Mouse (Mus musculus) heart, embryonic 16.5 days (tissue): ENCODE results near the gene Tpgs1. TPM values are rescaled to one million over a fixed set of nuclear protein-coding genes. Genes with fewer than 3 reads are reported as not detected.

ENCODE experiments used
- ATAC-seq: fragments of 200-750 bp; cut with Nextera tagmentation; replicated peaks from 2 replicates; pipeline ENCODE4 v1.8.0; 2017; ENCODE audit warnings: moderate number of reproducible peaks; ENCODE audit not compliant: insufficient read depth, low FRiP score; ENCODE audit errors: extremely low read depth
- H3K27ac ChIP-seq: fragments of 300-500 bp; sonication (generic); 2 replicates; pipeline ENCODE4 v1.5.1; 2014; ENCODE audit warnings: mild to moderate bottlenecking, low read length, control low read depth, moderate library complexity
- H3K27me3 ChIP-seq: fragments of 300-500 bp; sonication (generic); 2 replicates; pipeline ENCODE4 v1.6.1; 2014; ENCODE audit warnings: low read length, mixed read lengths; ENCODE audit not compliant: control insufficient read depth, insufficient read depth
- H3K36me3 ChIP-seq: fragments of 300-500 bp; sonication (generic); 2 replicates; pipeline ENCODE4 v1.6.1; 2014; ENCODE audit not compliant: control insufficient read depth, insufficient read depth
- H3K4me1 ChIP-seq: fragments of 300-500 bp; sonication (generic); 2 replicates; pipeline ENCODE4 v1.6.1; 2014; ENCODE audit warnings: low read length, mixed read lengths; ENCODE audit not compliant: control insufficient read depth, insufficient read depth
- H3K4me2 ChIP-seq: fragments of 300-500 bp; sonication (generic); 2 replicates; pipeline ENCODE4 v1.6.1; 2014; ENCODE audit warnings: low read depth, mild to moderate bottlenecking, control low read depth, low read length
- H3K4me3 ChIP-seq: fragments of 300-500 bp; sonication (generic); 2 replicates; pipeline ENCODE4 v1.5.1; 2014; ENCODE audit warnings: mild to moderate bottlenecking, control low read depth, low read length
- H3K9ac ChIP-seq: fragments of 300-500 bp; sonication (generic); 2 replicates; pipeline ENCODE4 v1.6.1; 2014; ENCODE audit warnings: low read length, control low read depth
- H3K9me3 ChIP-seq: fragments of 300-500 bp; sonication (generic); replicated peaks from 2 replicates; pipeline ENCODE4 v1.6.1; 2016; ENCODE audit warnings: low read length; ENCODE audit not compliant: control insufficient read depth
- WGBS: fragments of 180-500 bp; shearing (Covaris S2); extraction: QIAGEN DNeasy Blood & Tissue Kit; methylation state at CpG from one replicate; pipeline ENCODE4 v1.1.7; 2014; 5-methylcytosine and 5-hydroxymethylcytosine counted together
- polyA plus RNA-seq: library from polyadenylated mRNA; unstranded; fragments of >200 nt; fragmentation: Nextera tagmentation; extraction: Ambion mirVana; gene quantifications from 2 replicates; pipeline ENCODE4 v1.2.1, GENCODE M21; 2015

The Tpgs1 gene
- polyA plus RNA-seq, 1 experiment from 2014 or later = 47.0 TPM

GRCm38 (mm10) chr10:79684770-79685600 is 15.8 kb downstream of the Tpgs1 start:
- WGBS = 93% methylated on average over 25 of the region's 25 CpGs
- no peak overlapping the region for H3K4me3 ChIP-seq
- H3K27ac ChIP-seq = peak overlapping the region; percentile 22; the same call in 1 of the 2 replicates
- no peak for ATAC-seq
- peaks cover 34% of the 10 kb centered on the region for H3K4me1 ChIP-seq
- H3K4me2 ChIP-seq = no peak overlapping the region
- H3K27me3 ChIP-seq = no peaks in the 10 kb centered on the region
- H3K36me3 ChIP-seq = peaks cover 42% of the 10 kb centered on the region
- no peaks in the 10 kb centered on the region for H3K9me3 ChIP-seq
- H3K9ac ChIP-seq = no peak overlapping the region

- WGBS = 61% methylated on average over 2 of the region's 2 CpGs
- Histone ChIP-seq H3K27ac (peak overlapping the region; percentile 83), H3K9me3 (no peaks in the 10 kb centered on the region), H3K9ac (no peak overlapping the region), H3K4me3 (no peak overlapping the region), H3K27me3 (no peaks in the 10 kb centered on the region), H3K4me2 (no peak overlapping the region), H3K36me3 (peaks cover 42% of the 10 kb centered on the region), H3K4me1 (peaks cover 31% of the 10 kb centered on the region)
- ATAC-seq = no peak
Measured at GRCm38 (mm10) chr10:79686219-79686618, 17.1 kb downstream of the Tpgs1 start.

GRCm38 (mm10) chr10:79686691-79687090 is 17.5 kb downstream of the Tpgs1 start:
- peak overlapping the region; percentile 30; the same call in 1 of the 2 replicates for H3K9ac ChIP-seq
- 45% methylated on average over 1 of the region's 1 CpGs for WGBS
- ATAC-seq = 0 out of 2 replicates have a peak, but pooled peaks have one; percentile 12
- H3K4me1 ChIP-seq = peaks cover 31% of the 10 kb centered on the region
- H3K27ac ChIP-seq = peak overlapping the region; percentile 83
- H3K9me3 ChIP-seq = no peaks in the 10 kb centered on the region
- peaks cover 42% of the 10 kb centered on the region for H3K36me3 ChIP-seq
- no peak overlapping the region for H3K4me3 ChIP-seq
- H3K4me2 ChIP-seq = peak overlapping the region; percentile 24; the same call in 1 of the 2 replicates
- no peaks in the 10 kb centered on the region for H3K27me3 ChIP-seq

GRCm38 (mm10) chr10:79687513-79687912 is 18.3 kb downstream of the Tpgs1 start:
- Histone ChIP-seq H3K36me3 (peaks cover 42% of the 10 kb centered on the region), H3K27ac (peak overlapping the region; percentile 83)
- ATAC-seq = no peak

GRCm38 (mm10) chr10:79688720-79689119 is 19.6 kb downstream of the Tpgs1 start, which contains the start of gene Gzmm:
TSS of gene Gzmm (plus strand) at chr10:79689020.
- Histone ChIP-seq H3K36me3 (peaks cover 42% of the 10 kb centered on the region), H3K4me2 (no peak within 1 kb of the TSS), H3K27ac (no peak within 1 kb of the TSS), H3K9ac (no peak within 1 kb of the TSS), H3K9me3 (no peaks in the 10 kb centered on the region; the same call in 1 of the 2 replicates), H3K4me3 (no peak within 1 kb of the TSS), H3K27me3 (no peaks in the 10 kb centered on the region), H3K4me1 (peaks cover 23% of the 10 kb centered on the region)
- 80% methylated on average over 4 of the region's 4 CpGs for WGBS
- no peak for ATAC-seq

More at GRCm38 (mm10) chr10:79687513-79687912, 18.3 kb downstream of the Tpgs1 start:
- 98% methylated on average over 6 of the region's 6 CpGs for WGBS
- no peaks in the 10 kb centered on the region; the same call in 1 of the 2 replicates for H3K9me3 ChIP-seq
- H3K4me1 ChIP-seq = peaks cover 31% of the 10 kb centered on the region
- H3K9ac ChIP-seq = no peak overlapping the region
- no peak overlapping the region for H3K4me3 ChIP-seq
- H3K27me3 ChIP-seq = no peaks in the 10 kb centered on the region
- H3K4me2 ChIP-seq = no peak overlapping the region

GRCm38 (mm10) chr10:79689178-79689577 is 20.0 kb downstream of the Tpgs1 start:
- Histone ChIP-seq H3K27me3 (no peaks in the 10 kb centered on the region), H3K9me3 (no peaks in the 10 kb centered on the region; the same call in 1 of the 2 replicates), H3K36me3 (peaks cover 42% of the 10 kb centered on the region), H3K4me3 (no peak overlapping the region), H3K9ac (no peak overlapping the region), H3K27ac (no peak overlapping the region), H3K4me1 (peaks cover 19% of the 10 kb centered on the region), H3K4me2 (no peak overlapping the region)
- WGBS = 92% methylated on average over 3 of the region's 3 CpGs
- no peak for ATAC-seq

- WGBS = 93% methylated on average over 2 of the region's 2 CpGs
- Histone ChIP-seq H3K9me3 (no peaks in the 10 kb centered on the region; the same call in 1 of the 2 replicates), H3K36me3 (peaks cover 23% of the 10 kb centered on the region), H3K4me3 (no peak overlapping the region), H3K27me3 (no peaks in the 10 kb centered on the region), H3K4me1 (peaks cover 26% of the 10 kb centered on the region), H3K4me2 (no peak overlapping the region), H3K9ac (no peak overlapping the region), H3K27ac (no peak overlapping the region)
- ATAC-seq = no peak
Measured at GRCm38 (mm10) chr10:79691986-79692548, 22.9 kb downstream of the Tpgs1 start.

- H3K4me3 ChIP-seq = no peak overlapping the region
- H3K27ac ChIP-seq = peak overlapping the region; percentile 64
- H3K4me2 ChIP-seq = no peak overlapping the region
- ATAC-seq = no peak
- 64% methylated on average over 12 of the region's 12 CpGs for WGBS
- no peaks in the 10 kb centered on the region for H3K27me3 ChIP-seq
- no peaks in the 10 kb centered on the region; the same call in 1 of the 2 replicates for H3K9me3 ChIP-seq
- H3K36me3 ChIP-seq = peaks cover 6% of the 10 kb centered on the region
- H3K9ac ChIP-seq = no peak overlapping the region
- peaks cover 24% of the 10 kb centered on the region for H3K4me1 ChIP-seq
Measured at GRCm38 (mm10) chr10:79693580-79694378, 24.6 kb downstream of the Tpgs1 start.
